Mouse (Mus musculus) liver, postnatal 0 days (tissue): Measurements from ENCODE around the gene Nubp1.

Experiments used
- CTCF ChIP-seq: sonication (generic); IDR thresholded peaks from 2 replicates; pipeline ENCODE4 v1.5.1; 2016; ENCODE audit warnings: antibody characterized with exemption, low read depth
- EP300 ChIP-seq: IDR thresholded peaks from 2 replicates; pipeline ENCODE4 v1.6.1; 2016; ENCODE audit warnings: antibody characterized with exemption, low read depth, mild to moderate bottlenecking

DNA sequence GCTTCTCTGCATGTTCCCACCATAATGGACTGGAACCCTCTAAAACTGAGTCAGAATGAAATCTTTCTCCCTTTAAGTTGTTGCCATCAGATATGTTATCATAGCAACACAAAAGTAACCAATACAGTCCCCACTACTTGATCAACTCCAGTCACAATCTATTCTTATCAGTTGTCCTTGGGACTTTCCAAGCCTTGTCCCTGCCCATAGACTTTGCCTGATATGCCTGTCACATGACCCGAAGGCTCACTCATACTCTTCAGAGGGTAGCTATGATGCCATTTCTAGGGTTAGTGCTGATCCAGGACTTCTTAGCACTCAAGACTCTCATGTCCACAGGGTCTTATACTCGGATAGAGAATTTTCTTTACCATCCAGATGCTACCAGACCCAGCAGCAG is 48.4 kb downstream of the Nubp1 start:
- TF ChIP-seq CTCF (no peak), EP300 (no peak)
